Mouse (Mus musculus): ENCODE results near the gene Camta2.

Gene Camta2

DNA sequence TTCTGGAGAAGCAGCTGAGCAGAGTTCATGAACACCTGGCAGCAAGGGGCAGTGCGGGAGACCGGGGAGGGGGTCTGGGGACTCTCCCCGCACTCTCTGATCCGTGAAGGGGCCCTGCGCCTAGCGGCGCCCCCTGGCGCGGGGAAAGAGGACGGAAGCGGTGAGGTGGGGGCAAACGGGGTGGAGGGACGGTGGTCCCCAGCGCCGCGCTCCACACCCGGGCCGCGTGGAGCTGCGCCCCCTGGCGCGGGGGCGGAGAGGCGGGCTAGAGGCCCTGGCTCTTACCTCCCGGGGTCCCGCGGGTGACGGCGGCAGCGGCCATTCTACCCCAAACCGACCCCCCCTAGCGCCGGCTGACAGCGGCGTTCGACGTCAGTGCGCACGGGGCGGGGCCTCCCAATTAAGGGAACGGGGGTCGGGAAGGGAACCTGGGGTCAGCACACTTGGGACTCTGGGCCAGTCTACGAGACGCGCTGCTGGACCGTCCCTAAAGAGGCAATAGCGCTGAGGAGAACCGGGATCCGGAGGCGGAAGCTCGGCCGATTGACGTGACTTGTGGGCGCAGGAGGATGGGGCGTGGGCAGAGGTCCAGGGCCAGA, at the start of gene Camta2:
Gene Camta2 (minus strand): TSS at position 505 of the 599 bp plus-strand sequence.
- peak; percentile 88 for DNase-seq (ENCODE audit: low spot score)

DNA sequence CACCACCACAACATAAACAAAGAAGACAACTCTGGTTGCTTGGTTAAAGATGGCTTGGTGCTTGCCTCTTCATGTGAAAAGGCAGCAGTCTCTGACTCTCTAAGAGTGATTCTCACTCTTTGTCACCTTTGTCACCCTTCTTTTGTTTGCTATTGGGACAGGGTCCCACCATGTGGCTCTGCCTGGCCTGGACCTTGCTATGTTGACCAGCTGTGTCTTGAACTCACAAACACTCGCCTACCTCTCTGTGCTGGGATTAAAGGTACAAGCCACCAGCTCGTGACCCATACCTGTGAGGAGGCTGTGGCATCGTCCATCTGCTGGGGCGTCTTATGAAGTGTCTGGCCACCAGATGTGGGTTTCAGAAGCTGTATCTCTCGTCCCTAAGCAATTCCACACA, 45.4 kb upstream of the Camta2 start:
- DNase-seq (ENCODE audit: low spot score): peak; percentile 45

DNA sequence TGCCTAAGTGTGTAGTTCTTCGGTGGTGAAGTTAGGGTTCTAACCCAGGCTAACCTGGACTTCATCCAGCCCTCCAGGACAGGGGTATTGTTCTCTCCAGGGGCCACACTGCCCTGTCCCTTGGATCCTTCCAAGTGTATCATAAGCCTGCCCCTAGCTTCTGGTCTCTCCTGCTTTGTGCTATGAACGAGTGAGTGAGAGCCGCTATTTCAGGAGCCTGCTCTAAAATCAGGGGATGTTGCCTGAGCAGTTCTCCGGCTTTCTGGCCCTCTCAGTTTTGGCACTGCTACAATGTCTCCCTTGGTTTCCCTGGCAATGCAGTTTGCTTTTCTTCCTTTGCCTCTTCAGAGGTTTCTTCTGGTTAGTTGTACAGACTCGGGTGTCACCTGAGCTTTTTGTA, 43.3 kb upstream of the Camta2 start:
- no peak for DNase-seq (ENCODE audit: low spot score)

DNA sequence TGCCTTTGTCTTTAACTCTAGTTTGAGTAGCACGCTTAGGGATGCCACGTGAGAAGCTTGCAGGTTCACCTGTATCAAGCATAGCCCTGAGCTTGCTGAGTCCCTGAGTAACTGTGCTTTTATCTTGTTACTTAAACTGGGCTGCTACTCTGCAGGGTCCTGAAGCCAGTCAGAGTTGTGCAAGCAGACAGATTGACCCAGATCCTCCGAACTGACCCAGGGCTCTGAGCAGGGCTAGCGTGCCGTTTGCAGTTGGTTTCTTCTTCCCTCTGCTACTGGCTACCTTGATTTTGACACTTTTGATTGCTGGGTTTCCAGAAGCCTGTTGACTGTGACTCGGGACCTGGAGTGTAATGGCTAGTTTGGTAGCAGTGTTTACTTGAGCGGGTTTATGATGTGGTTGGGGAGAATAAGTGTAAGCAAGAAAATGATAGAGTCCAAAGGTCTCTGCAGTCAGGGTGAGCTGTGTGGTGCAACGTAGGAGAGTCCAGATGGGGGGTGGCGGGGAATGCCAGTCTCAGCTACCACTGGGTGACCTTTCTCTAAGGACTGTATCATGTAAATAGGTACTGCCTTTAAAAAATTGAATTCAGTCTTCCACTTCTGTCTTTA, 42.6 kb upstream of the Camta2 start:
- DNase-seq (ENCODE audit: low spot score): peak; percentile 24

DNA sequence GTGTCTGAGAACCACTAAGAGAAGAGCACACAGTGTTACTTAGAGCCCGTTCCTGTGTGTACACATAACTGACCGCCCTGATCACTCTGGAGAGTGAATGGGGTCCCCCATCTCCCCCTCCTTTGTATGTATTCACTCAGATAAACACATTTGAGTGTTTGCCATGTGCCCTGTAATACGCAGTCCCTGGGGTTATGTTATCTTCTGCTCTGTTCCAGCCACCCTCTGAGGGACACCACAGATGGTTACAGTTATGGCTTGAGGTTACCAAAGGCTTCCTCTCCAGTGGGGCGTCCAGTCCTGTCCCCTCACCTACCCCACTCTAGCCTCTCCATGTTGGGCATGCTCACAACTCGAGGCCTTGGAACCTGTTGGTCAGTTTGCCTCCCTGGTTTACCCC, 39.5 kb upstream of the Camta2 start:
- no peak for DNase-seq (ENCODE audit: low spot score)

DNA sequence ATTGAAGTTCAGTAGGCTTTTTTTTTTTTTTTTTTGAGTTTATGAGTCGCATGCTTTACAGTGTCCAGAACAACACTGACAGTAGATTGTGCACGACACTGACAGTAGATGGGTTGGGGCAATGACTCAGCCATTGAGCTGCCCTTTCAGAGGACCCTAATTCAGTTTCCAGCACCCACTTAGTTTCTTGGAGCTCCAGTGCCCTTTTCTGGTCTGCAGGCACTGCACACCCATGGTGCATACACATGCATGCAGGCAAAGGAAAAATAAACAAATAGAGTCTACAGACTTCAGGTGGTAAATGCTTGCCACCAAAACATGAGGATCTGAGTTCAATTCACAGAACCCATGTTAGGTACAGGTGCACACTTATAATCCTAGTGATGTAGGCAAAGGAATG, 38.7 kb upstream of the Camta2 start:
- no peak for DNase-seq (ENCODE audit: low spot score)

DNA sequence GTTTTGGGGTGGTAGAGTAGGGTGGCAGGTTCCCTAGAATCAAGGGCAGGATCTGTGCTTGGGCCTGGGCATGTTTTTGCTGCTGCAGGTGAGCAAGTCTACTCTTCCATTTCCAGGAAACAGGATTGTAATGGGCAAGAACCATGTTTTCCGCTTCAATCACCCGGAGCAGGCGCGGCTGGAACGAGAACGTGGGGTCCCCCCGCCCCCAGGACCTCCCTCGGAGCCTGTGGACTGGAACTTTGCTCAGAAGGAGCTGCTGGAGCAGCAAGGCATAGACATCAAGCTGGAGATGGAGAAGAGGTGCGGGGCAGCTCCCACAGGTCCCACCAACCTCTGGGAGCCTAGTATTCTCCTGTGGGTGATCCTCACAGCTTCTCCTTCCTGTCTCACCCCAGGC, 36.8 kb upstream of the Camta2 start:
- no peak for DNase-seq (ENCODE audit: low spot score)

DNA sequence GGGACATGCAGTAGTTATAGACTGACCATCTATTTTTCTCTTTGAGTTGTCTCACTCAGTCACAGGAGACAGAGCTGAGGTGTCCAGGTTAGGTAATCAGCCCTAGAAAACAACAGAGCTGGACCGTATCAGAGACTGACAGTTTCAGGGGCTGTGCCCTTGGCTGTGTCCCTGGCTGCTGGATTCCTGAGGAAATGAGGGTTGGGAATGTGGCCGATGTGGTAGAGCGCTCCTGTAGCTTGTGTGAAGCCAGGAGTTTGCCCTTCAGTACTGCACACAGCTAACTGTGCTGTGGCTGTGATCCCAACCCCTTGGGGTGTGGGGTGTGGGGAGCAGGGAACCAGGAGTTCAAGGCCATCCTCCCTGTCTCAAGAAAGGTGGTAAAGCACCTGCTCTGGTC, 33.2 kb upstream of the Camta2 start:
- no peak for DNase-seq (ENCODE audit: low spot score)

DNA sequence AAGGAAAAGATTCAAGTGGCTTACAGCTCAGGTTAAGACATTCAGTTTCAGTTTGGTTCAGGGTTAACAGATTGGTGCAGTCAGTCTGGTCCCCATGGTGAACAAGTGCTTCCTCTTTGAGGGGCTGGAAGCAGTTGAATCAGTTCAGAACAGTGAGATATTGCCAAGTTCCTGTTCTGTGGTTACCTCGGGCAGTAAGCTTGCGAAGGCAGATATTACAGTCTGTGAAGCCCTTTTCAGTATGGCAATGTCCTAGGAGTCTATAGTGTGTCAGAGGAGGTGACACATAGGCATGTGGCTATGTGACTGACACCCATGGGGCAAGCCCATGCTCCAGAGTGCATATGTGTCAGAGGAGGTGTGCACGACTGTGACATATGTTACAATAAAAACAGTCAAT, 32.7 kb upstream of the Camta2 start:
- DNase-seq (ENCODE audit: low spot score): no peak

DNA sequence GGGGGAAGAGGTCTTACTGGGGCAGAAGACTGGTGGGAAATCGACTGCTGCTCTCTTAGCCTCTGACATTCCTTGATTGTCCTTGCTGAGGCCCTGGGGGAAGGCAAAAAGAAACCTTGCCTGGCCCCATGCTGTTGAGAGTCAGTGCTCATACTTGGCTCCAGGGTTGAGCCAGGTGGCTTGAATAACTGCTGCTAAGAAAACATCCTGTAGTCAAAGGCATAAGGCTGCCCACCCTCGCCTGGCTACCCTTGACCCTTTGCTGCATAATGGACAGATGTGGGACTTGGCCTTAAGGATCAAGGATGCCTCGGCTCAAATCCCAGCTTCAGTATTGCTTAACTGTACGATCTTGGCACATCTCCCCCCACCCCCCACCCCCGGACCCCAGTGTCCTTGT, 30.6 kb upstream of the Camta2 start:
- DNase-seq (ENCODE audit: low spot score): no peak

DNA sequence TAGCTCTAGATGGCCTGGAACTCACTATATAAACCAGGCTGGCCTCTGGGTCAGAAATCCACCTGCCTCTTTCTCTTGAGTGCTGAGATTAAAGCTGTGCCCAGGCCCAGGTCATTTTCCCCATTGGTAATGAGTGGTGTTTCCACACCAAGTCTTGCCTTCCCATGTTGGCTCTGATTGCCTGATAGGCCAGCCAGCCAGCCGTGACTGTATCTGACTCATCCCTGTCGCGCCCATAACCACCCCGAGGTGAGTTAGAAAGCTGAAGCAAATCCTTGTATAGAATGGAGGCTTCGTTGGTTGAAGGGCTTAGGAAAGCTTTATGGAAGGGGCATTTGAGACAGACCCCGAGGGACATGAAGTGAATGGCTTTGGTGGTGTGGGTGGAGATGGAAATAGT, 27.9 kb upstream of the Camta2 start:
- no peak for DNase-seq (ENCODE audit: low spot score)

DNA sequence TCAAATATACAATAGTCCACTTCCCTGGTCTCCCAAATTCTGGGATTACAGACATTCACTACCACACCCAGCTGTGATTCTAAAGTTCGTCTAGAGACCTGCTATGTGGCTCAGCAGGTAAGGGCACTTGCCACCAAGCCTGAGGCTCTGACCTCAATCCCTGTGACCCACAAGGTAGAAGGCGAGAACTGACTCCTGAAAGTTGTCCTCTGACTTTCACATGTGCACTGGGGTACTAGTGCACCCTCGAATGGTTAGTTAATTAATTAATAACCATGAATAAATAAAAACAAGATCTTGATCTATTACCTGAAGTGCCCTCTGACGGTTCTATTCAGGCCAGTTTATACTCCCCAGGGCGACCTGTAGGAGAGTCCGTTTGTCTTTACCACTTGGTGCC, 25.3 kb upstream of the Camta2 start:
- no peak for DNase-seq (ENCODE audit: low spot score)

DNA sequence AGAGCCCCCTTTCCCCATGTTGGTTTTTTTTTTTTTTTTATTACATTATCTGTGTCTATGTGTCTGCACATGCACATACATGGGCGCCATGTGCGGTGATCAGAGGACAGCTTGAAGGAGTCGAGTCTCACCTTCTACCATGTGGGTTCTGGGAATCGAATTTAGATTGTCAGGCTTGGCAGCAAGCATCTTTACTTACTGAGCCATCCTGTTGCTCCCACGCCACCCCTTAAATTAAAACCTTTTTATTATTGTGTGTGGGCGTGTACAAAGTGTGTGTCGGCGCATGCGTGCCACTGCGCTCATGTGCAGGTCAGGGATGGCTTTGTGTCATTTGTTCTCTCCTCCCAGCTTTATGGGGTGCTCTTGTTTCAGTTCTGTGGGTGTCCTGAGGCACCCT, 23.1 kb upstream of the Camta2 start:
- DNase-seq (ENCODE audit: low spot score): no peak

DNA sequence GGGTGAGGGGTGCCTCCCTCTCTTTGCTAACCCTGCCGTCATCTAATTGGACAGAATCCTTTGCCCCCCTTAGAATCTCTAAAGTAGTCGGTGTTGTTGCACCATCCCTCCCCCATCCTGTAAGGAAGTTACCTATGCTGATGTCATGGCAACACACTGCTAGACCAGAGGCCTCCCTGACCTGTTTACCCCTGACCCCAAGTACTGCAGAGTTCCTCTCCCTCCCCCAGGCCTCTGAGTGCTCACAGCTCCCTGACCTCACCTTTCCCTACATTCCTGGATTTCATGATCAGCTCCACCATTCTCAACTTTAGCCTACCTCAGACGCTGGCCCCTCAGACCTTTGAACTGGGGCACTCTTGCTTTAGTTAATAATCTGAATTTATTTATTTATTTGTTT, 18.2 kb upstream of the Camta2 start:
- DNase-seq (ENCODE audit: low spot score): peak; percentile 60

DNA sequence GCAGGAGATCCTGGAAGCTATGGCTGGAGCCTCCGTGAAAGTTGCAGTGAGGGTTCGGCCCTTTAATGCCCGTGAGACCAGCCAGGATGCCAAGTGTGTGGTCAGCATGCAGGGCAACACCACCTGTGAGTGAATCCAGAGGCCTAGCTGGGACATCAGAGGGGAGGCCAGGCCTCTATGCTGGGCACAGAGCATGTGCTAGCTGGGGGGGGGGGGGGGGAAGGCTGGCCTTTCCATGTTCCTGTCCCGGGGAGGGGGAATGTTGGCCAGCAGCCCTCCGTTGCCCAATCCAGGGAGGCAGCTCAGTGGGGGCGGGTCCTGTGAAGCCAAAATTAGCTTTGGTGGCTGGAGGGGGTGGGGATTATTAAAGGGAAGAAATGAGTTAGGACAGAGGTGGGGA, 14.9 kb upstream of the Camta2 start:
- no peak for DNase-seq (ENCODE audit: low spot score)

DNA sequence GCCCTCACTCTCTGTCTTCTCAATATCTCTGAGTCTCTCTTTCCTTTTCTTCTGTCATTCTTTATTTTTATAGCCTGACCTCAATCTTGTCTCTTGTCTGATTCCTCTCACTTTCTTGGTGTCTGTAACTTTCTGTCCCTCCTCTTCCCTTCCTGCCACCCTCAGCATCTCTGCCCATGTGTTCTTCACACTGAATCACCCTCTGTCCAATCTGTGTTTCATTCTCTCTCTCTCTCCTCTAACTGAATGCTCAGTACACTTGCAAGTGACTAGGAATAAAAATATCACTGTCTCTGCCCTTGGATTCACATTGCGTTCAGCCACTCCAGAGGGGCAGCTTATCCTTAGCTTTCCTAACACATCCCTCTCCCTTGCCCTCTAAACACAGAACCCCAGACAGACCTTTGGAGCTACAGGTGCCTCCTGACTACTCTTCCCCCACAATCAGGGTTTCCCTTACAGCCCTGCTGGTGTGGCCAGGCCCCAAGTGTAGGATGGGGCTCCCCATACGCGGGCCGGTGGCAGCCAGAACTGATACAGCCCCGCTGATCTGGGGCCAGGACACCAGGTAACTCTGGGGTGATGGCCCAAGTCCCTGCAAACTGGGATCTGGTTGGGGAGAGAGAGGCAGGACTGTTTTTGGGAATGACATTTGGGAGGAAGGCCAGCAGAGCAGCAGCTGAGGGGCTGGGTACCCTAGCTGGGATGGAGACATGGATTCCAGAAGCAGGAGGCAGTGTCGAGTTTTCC, 14.3 kb upstream of the Camta2 start:
- no peak for DNase-seq (ENCODE audit: low spot score)

DNA sequence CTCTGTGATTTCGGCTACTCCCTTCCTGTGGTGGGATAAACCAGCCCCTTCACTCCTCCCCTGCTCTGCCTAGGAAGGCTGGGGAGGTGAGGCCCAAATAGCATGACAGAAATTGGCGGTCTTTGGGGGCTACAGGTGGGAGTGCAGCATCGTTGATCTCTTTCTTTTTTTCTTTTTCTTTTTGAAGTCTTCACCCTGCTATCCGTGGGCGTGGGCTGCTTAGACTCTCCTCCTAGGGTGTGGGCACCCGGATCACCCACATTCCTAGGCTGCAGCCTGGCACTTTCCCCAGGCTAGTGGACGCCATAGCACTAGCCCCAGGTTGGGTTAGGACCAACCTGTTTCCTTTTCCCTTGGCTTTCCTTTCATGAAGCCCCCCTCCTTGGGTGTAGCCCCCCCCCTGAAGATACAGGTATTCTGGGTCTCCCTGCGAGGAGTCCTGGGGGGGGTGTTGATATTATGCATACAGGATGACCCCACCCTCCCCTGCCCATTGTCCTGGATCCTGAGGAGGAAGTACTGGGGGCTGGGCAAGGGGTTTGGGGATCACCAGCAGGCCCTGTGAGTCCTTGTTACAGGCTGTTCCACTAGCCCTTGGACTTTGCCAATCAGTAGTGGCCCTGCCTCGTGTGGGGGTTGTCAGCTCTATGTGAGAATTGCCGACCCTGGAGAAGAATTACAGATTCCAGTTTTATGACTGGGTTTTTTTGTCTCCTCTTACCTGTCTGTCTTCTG, 13.5 kb upstream of the Camta2 start:
- DNase-seq (ENCODE audit: low spot score): no peak

DNA sequence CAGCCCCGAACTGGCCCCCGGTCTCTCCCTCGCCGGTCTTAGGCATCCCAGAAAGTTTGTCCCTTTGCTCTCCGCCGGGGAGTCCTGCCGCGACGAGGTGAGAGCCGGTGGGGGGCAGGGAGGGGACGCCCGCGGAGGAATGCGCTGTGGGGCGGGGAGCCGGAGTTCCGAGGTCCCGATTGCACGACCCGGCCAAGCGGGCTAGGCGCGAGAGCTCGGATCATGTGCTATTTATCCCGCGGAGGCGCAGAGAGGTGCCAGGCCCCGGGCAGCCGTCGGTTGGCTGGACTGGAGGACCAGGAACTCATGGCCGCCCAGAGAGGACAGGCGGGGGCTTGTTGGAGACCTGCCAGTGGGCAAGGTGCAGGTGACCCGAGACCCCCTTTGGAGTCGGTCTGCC, 12.7 kb upstream of the Camta2 start:
- peak; percentile 72 for DNase-seq (ENCODE audit: low spot score)

DNA sequence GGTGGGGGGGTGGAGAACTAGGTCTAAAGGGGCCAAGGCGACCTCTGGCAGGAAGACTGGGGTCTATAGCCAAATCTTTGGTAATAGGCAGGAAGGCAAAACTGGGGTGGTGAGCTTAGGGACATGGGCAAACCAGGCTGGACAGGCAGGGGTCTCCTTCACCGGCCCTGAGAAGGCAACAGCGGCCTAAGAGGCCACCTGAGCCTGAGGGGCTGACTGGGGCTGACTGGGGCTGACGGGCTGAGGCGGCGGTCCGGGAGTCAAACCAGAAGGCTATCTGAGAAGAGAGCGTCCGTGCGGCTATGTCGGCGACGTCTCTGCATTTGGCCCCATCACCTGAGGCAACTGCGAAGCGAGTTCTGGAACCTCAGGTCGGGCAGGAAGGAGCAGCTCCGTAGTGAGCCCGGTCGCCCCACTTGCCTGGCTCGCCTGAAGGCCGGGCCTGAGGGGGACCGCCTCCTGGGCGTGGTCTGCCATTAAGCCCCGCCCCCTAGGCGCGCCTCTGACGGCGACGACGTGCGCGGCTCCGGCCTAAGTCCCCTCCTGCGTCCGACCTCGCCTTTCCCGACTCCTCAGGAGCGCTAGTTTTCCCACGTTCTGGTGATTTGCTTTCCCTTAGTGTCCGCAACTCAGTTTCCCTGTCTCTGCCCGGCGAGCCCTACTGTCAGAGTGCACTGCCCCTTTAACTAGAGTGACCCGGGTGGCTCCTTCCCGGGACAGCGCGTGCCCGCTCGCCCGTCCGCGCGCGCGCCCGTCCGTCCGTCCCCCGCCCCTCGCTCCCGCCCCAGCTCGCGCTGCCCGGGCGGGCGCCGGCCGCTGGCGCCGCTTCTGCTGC, 12.0 kb upstream of the Camta2 start, which contains the start of the genes Inca1 and Kif1c:
Gene Inca1 (minus strand): TSS at position 434 of the 835 bp plus-strand sequence.
Gene Kif1c (plus strand): TSS at position 827 of the 835 bp plus-strand sequence.
- DNase-seq (ENCODE audit: low spot score): peak; percentile 93

DNA sequence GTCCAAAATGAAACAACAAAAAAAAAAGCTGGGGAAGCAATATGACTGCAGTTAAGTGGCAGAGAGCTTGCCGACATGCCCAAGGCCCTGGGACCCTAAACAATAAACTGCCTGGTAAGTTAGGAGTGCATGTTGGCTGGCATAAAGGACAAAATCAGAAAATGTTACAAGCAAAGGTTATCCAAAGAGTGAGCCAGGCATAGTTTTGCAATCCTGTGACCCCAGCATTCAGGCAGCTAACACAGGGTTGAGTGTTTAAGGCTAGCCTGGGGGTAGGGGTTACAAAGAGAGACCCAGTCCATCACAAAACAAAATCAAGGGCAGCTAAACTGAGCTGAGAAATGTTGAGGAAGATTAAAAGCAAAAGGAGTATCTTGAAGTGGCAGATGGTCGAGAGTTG, 11.1 kb upstream of the Camta2 start:
- no peak for DNase-seq (ENCODE audit: low spot score)

DNA sequence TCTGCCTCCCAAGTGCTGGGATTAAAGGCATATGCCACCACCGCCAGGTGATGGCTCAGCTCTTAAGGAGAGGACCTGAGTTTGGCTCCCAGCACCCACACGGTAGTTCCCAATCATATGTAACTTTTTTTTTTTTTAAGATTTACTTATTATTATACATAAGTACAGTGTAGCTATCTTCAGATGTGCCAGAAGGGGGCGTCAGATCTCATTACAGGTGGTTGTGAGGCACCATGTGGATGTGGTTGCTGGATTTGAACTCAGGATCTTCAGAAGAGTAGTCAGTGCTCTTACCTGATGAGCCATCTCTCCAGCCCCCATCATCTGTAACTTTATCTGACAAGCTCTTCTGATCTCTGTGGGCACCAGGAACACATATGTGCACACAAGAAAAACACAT, 9.5 kb upstream of the Camta2 start:
- DNase-seq (ENCODE audit: low spot score): no peak

DNA sequence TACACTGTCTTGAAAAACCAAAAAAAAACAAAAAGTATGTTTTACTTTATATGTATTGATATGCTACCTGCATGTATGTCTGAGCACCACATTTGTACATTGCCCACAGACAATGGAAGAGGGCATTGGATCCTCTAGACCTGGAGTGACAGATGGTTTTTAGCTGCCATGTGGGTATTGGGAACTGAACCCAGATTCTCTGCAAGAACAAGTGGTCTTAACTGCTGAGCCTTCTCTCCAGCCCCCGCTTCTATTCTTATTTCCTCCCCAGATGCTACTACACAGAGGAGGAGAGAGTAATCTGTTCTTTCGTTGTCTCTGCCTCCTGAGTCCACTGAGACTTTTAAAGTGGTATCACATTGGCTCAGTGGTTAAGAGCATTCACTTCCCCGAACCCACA, 5.6 kb upstream of the Camta2 start:
- no peak for DNase-seq (ENCODE audit: low spot score)
